Mouse (Mus musculus): ENCODE measurements around the gene Cep170.

DNA sequence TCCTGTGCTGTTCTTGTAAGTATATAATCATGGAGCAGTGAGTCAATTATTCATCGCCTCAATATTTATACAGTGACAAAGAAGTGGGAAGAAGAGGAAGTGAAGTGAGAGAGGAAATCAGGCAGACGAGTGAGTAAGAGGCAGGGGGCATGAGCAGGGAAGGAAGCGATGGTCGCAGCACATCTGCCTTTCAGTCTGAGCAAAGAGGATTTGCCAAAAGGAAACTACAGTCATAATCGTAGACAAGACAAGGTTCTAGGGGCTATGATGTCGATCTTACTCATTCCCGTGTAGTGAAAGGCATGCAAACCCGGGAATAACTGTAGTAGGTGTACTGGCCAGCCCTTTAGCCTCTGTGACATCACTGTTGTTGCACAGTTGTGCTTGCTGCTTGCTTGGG is 18.7 kb upstream of the Cep170 start:
- TF ChIP-seq CTCF (IDR thresholded peaks at IDR 0.05; ENCODE audit: low read depth, low read length) (no peak), POLR2A (IDR thresholded peaks at IDR 0.05; ENCODE audit: extremely low read depth, insufficient read depth, low read length) (no peak)
